9 mouse cellular contexts compared by ENCODE assay signal in genomic region chr1:165814521-165815278, GRCm38 (mm10). TPM values are rescaled to one million over a fixed set of nuclear protein-coding genes. Genes with fewer than 3 reads are reported as not detected.
DNase-seq lines count a peak whose midpoint lies in the region; ATAC-seq and TF ChIP-seq lines count a peak whose summit lies in the region.
"Had no signal": no experiment of that assay in that cellular context is flagged by ENCODE, and none has a peak within 500 bp of the region (broad histone marks: within the 10 kb centered on the region; RNA-seq: fewer than 3 reads in every experiment).

No protein-coding gene starts in this region.

- no peaks in the 10 kb centered on the region for H3K36me3 ChIP-seq in intestine, embryonic 14.5 days (ENCODE audit: control insufficient read depth, insufficient read depth, low read length)
- H3K36me3 ChIP-seq in intestine, postnatal 0 days (ENCODE audit: control insufficient read depth, insufficient read depth) = no peaks in the 10 kb centered on the region
- no peaks in the 10 kb centered on the region for H3K36me3 ChIP-seq in heart, embryonic 15.5 days
- no peaks in the 10 kb centered on the region for H3K36me3 ChIP-seq in midbrain, embryonic 12.5 days

- no peak for TF ChIP-seq CTCF in intestine, postnatal 0 days (IDR thresholded peaks at IDR 0.05; ENCODE audit: low read depth)

- H3K4me3 ChIP-seq in intestine, embryonic 14.5 days (ENCODE audit: low read depth, low read length) = no peak overlapping the region
- H3K4me3 ChIP-seq in intestine, postnatal 0 days (ENCODE audit: low read depth, low read length) = no peak overlapping the region
- H3K4me3 ChIP-seq in heart, embryonic 15.5 days = no peak overlapping the region
- peak overlapping the region; percentile 4; the same call in 1 of the 2 replicates for H3K4me3 ChIP-seq in midbrain, embryonic 12.5 days

- 36% methylated on average over 14 of the region's 14 CpGs for WGBS in intestine, embryonic 14.5 days
- WGBS in intestine, postnatal 0 days = 54% methylated on average over 14 of the region's 14 CpGs
- 43% methylated on average over 14 of the region's 14 CpGs for WGBS in heart, embryonic 15.5 days
- WGBS in midbrain, embryonic 12.5 days = 7% methylated on average over 14 of the region's 14 CpGs

- H3K27ac ChIP-seq in intestine, embryonic 14.5 days (ENCODE audit: low read depth) = peak overlapping the region; percentile 51; the same call in 1 of the 2 replicates
- H3K27ac ChIP-seq in intestine, postnatal 0 days (ENCODE audit: low read depth, low read length) = no peak overlapping the region
- no peak overlapping the region for H3K27ac ChIP-seq in heart, embryonic 15.5 days
- peak overlapping the region; percentile 89 for H3K27ac ChIP-seq in midbrain, embryonic 12.5 days (replicated peaks)

- H3K9ac ChIP-seq in intestine, embryonic 14.5 days (ENCODE audit: low read length) = no peak overlapping the region
- no peak overlapping the region for H3K9ac ChIP-seq in intestine, postnatal 0 days (ENCODE audit: low read depth, low read length)
- no peak overlapping the region for H3K9ac ChIP-seq in heart, embryonic 15.5 days
- peak overlapping the region; percentile 28; the same call in 1 of the 2 replicates for H3K9ac ChIP-seq in midbrain, embryonic 12.5 days (replicated peaks)

- H3K4me2 ChIP-seq in intestine, embryonic 14.5 days (ENCODE audit: low read length) = peak overlapping the region; percentile 25
- no peak overlapping the region; the same call in 1 of the 2 replicates for H3K4me2 ChIP-seq in intestine, postnatal 0 days (replicated peaks; ENCODE audit: low read depth)
- H3K4me2 ChIP-seq in heart, embryonic 15.5 days = peak overlapping the region; percentile 16; the same call in 1 of the 2 replicates
- peak overlapping the region; percentile 44 for H3K4me2 ChIP-seq in midbrain, embryonic 12.5 days (replicated peaks)

- no peak for DNase-seq in intestine, embryonic 14.5 days (ENCODE audit: low spot score)
- peak; percentile 71 for DNase-seq in embryo, embryonic 10 days (ENCODE audit: low spot score)
- DNase-seq in spleen, adult 12 weeks (ENCODE audit: low spot score) = no peak
- DNase-seq in gastrocnemius, adult 18-20 months (ENCODE audit: low spot score) = no peak
- no peak for DNase-seq in adrenal gland, adult 8-10 months
- DNase-seq: layer of hippocampus, adult 9-11 months had no signal

- no peaks in the 10 kb centered on the region for H3K9me3 ChIP-seq in intestine, embryonic 14.5 days (ENCODE audit: control insufficient read depth, low read length)
- no peaks in the 10 kb centered on the region for H3K9me3 ChIP-seq in intestine, postnatal 0 days (ENCODE audit: control insufficient read depth)
- no peaks in the 10 kb centered on the region for H3K9me3 ChIP-seq in heart, embryonic 15.5 days (replicated peaks)
- no peaks in the 10 kb centered on the region for H3K9me3 ChIP-seq in midbrain, embryonic 12.5 days

- ATAC-seq in intestine, embryonic 14.5 days (replicated peaks; ENCODE audit: low FRiP score, low TSS enrichment, low read depth) = no peak
- ATAC-seq in intestine, postnatal 0 days = no peak
- no peak for ATAC-seq in heart, embryonic 15.5 days (replicated peaks; ENCODE audit: insufficient number of reproducible peaks, insufficient read depth, low FRiP score, low read depth)
- ATAC-seq in midbrain, embryonic 12.5 days (ENCODE audit: low FRiP score, low read depth) = peak; percentile 50

- peaks cover 16% of the 10 kb centered on the region for H3K4me1 ChIP-seq in intestine, embryonic 14.5 days (replicated peaks; ENCODE audit: control insufficient read depth, insufficient read depth, low read length)
- H3K4me1 ChIP-seq in intestine, postnatal 0 days (replicated peaks; ENCODE audit: control insufficient read depth, insufficient read depth, low read length) = no peaks in the 10 kb centered on the region
- peaks cover 28% of the 10 kb centered on the region for H3K4me1 ChIP-seq in heart, embryonic 15.5 days (replicated peaks)
- peaks cover 38% of the 10 kb centered on the region for H3K4me1 ChIP-seq in midbrain, embryonic 12.5 days

- no peaks in the 10 kb centered on the region for H3K27me3 ChIP-seq in intestine, embryonic 14.5 days (replicated peaks; ENCODE audit: control insufficient read depth, insufficient read depth, low read length)
- H3K27me3 ChIP-seq in intestine, postnatal 0 days (replicated peaks; ENCODE audit: control insufficient read depth, insufficient read depth, low read length) = no peaks in the 10 kb centered on the region
- H3K27me3 ChIP-seq in heart, embryonic 15.5 days = 0 out of 2 replicates have a peak, but pooled peaks cover 12% of the 10 kb centered on the region
- H3K27me3 ChIP-seq in midbrain, embryonic 12.5 days = peaks cover 78% of the 10 kb centered on the region

RNA-seq across cellular contexts. Expression of gene Cd247, which starts 26.2 kb away (rescaled TPM):
- polyA plus RNA-seq in intestine, embryonic 14.5 days (2014; fragmentation: Nextera tagmentation; extraction: Ambion mirVana) = 0.81 and 1.6 TPM in 2 replicates
- polyA plus RNA-seq in intestine, postnatal 0 days (2015; fragmentation: Nextera tagmentation; extraction: Ambion mirVana) = 0.50 and 0.52 TPM in 2 replicates
- polyA plus RNA-seq in heart, embryonic 15.5 days (2015; fragmentation: Nextera tagmentation; extraction: Ambion mirVana) = 0.89 and 5.5 TPM in 2 replicates
- polyA plus RNA-seq in midbrain, embryonic 12.5 days (2016; fragmentation: Nextera tagmentation; extraction: Ambion mirVana) = 1.2 and 1.7 TPM in 2 replicates
- under 1 TPM; 0.23 to 0.26 TPM for total RNA-seq in gastrocnemius, adult 18-20 months (2021)
- under 1 TPM; 0.20 to 0.46 (median 0.43) TPM for total RNA-seq in adrenal gland, adult 8-10 months (2022)

RNA-seq across cellular contexts. Expression of gene Creg1, which starts 51.2 kb away (rescaled TPM):
- 78.7 and 81.2 TPM in 2 replicates for polyA plus RNA-seq in intestine, embryonic 14.5 days (2014; fragmentation: Nextera tagmentation; extraction: Ambion mirVana)
- polyA plus RNA-seq in intestine, postnatal 0 days (2015; fragmentation: Nextera tagmentation; extraction: Ambion mirVana) = 195 and 201 TPM in 2 replicates
- polyA plus RNA-seq in heart, embryonic 15.5 days (2015; fragmentation: Nextera tagmentation; extraction: Ambion mirVana) = 69.9 and 75.6 TPM in 2 replicates
- 27.1 and 31.6 TPM in 2 replicates for polyA plus RNA-seq in midbrain, embryonic 12.5 days (2016; fragmentation: Nextera tagmentation; extraction: Ambion mirVana)
- total RNA-seq in gastrocnemius, adult 18-20 months (2021) = 10 to 100 TPM; 54.3 to 62.4 TPM
- 10 to 100 TPM; 46.5 to 65.7 (median 56.5) TPM for total RNA-seq in adrenal gland, adult 8-10 months (2022)

Comparison
In these comparisons a context has a peak if more than half of its experiments do, and no peak if none do; other contexts are left out.
1. H3K27ac ChIP-seq: peak in intestine, embryonic 14.5 days (single experiment) and midbrain, embryonic 12.5 days (single experiment); none in intestine, postnatal 0 days (single experiment) and heart, embryonic 15.5 days (single experiment).